Mouse (Mus musculus): ENCODE results near the gene Agap2. TPM values are rescaled to one million over a fixed set of nuclear protein-coding genes. Genes with fewer than 3 reads are reported as not detected.

The Agap2 gene
- total RNA-seq, 1 experiment from 2014 or later: 60.8 TPM

- no peak for ATAC-seq (ENCODE audit: extremely low read depth, insufficient number of reproducible peaks, low FRiP score, poor library complexity, severe bottlenecking)
Observed at GRCm38 (mm10) chr10:127091507-127092396, 16.7 kb downstream of the Agap2 start.

DNA sequence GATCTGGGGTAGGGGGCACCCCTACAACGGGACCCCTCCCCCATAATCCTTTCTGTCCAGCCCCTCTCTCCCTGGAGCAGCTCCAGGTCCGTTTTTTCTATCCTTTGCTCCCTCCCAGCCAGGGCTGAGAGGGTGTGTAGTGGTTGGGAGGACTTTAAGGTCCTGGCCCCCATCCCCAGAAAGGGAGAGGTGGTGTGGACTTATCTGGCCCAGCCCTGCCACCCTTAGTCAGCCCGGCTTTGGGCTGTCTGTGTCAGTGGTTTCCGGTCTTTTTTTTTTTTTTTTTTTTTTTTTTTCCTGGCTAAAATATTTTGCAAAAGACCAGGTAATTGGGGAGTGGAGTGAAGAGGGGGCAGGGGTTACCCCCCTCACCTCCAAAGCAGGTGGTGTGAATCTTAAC lies 17.7 kb downstream of the Agap2 start:
- no peak for ATAC-seq (ENCODE audit: extremely low read depth, insufficient number of reproducible peaks, low FRiP score, poor library complexity, severe bottlenecking)

DNA sequence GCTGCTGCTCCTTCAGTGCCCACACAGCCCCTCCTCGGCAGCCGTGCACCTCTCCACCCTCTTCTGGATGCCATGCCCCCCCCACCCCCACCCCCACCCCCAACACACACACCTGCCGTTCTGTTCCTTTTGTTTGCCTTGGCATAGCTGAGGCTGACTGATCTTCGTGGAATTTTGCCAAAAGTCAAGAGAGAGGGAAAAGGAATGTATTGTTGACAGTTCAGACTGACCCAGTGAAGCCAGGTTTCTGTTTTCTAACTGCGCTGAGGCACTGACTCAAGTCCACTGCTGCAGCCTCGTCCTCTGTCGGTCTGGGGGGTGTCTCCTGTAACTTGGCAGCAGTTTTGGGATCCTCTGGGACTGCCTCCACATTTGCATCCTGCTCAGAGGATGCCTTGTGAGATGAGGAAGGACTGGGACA lies 19.3 kb downstream of the Agap2 start:
- ATAC-seq (ENCODE audit: extremely low read depth, insufficient number of reproducible peaks, low FRiP score, poor library complexity, severe bottlenecking): no peak

GRCm38 (mm10) chr10:127098514-127098913 lies 23.4 kb downstream of the Agap2 start:
- no peak for ATAC-seq (ENCODE audit: extremely low read depth, insufficient number of reproducible peaks, low FRiP score, poor library complexity, severe bottlenecking)

- ATAC-seq (ENCODE audit: extremely low read depth, insufficient number of reproducible peaks, low FRiP score, poor library complexity, severe bottlenecking): no peak
Observed at GRCm38 (mm10) chr10:127099191-127099590, 24.1 kb downstream of the Agap2 start.

- no peak for ATAC-seq (ENCODE audit: extremely low read depth, insufficient number of reproducible peaks, low FRiP score, poor library complexity, severe bottlenecking)
Observed at GRCm38 (mm10) chr10:127099868-127100267, 24.8 kb downstream of the Agap2 start.

DNA sequence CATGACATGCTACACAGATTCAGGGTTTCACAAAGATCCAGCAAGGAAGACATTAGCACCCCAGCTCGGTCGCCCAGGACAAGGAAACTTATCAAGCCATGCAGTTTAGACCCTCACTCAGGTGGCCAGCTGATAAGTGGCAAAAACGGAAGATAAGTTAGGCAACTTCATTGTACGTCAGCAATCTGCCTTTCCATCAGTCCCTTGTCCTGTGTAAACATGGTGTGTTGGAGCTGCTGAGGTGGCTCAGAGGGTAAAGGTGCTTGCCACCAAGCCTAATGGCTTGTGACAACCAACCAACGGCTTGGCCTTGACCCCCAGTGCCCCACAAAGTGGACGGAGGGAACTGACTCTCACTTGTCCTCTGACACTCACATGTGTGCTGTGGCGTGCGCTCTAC lies 25.3 kb downstream of the Agap2 start:
- no peak for ATAC-seq (ENCODE audit: extremely low read depth, insufficient number of reproducible peaks, low FRiP score, poor library complexity, severe bottlenecking)

- ATAC-seq (ENCODE audit: extremely low read depth, insufficient number of reproducible peaks, low FRiP score, poor library complexity, severe bottlenecking): no peak
Observed at GRCm38 (mm10) chr10:127101151-127101550, 26.1 kb downstream of the Agap2 start.

DNA sequence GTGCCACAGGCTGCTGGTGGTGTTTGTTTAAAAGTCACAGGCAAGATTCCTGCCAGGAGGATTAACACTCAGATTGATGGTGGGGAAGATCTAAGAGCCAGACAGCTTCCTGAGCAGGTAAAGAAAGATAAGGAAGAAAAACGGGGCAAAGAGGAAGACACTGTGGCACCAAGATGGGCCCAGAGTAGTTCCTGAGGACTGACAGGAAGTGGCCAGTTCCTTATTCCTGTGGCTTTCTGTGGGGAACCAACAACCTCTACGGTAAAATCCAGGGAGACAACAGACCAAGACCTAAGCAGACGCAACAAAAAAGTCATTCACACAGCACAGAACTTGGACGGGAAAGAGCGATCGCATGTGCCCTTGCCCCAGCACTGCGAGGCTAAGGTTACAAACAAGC lies 28.5 kb downstream of the Agap2 start:
- peak; percentile 54 for ATAC-seq (ENCODE audit: extremely low read depth, insufficient number of reproducible peaks, low FRiP score, poor library complexity, severe bottlenecking)

GRCm38 (mm10) chr10:127107563-127108261 lies 32.6 kb downstream of the Agap2 start:
- ATAC-seq (ENCODE audit: extremely low read depth, insufficient number of reproducible peaks, low FRiP score, poor library complexity, severe bottlenecking): no peak

DNA sequence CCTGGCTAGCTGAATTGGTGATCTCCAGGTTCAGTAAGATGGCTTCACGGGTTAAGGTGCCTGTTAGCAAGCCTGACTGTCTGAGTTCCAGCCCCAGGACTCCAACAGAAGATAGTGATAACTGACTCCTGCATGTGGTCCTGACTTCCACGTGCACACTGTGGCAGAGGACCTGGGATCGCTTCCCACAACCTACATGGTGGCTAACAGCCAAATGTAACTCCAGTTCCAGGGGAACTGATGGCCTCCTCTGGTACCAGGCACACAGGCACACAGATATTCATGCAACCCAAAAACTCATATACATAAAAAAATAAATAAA lies 33.1 kb downstream of the Agap2 start:
- ATAC-seq (ENCODE audit: extremely low read depth, insufficient number of reproducible peaks, low FRiP score, poor library complexity, severe bottlenecking): no peak

- ATAC-seq (ENCODE audit: extremely low read depth, insufficient number of reproducible peaks, low FRiP score, poor library complexity, severe bottlenecking): no peak
Observed at GRCm38 (mm10) chr10:127111001-127111887, 36.2 kb downstream of the Agap2 start.

- ATAC-seq (ENCODE audit: extremely low read depth, insufficient number of reproducible peaks, low FRiP score, poor library complexity, severe bottlenecking): no peak
Observed at GRCm38 (mm10) chr10:127114408-127114807, 39.3 kb downstream of the Agap2 start.

DNA sequence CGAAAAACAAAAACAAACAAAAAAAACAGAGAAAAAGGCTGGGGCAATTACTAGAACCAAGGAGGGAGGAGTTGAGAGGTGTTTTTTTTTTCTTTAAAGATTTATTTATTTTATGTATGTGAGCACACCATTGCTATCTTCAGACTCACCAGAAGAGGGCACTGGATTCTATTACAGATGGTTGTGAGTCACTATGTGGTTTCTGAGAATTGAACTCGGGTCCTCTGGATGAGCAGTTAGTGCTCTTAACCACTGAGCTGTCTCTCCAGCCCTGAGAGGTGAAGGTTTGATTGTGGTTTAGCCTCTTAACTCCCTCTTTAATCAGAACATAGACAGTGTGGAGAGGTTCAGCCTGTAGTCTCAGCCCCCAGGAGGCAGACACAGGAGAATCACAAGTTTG lies 40.0 kb downstream of the Agap2 start:
- no peak; the same call in 1 of the 2 replicates for ATAC-seq (ENCODE audit: extremely low read depth, insufficient number of reproducible peaks, low FRiP score, poor library complexity, severe bottlenecking)

- ATAC-seq (ENCODE audit: extremely low read depth, insufficient number of reproducible peaks, low FRiP score, poor library complexity, severe bottlenecking): no peak
Observed at GRCm38 (mm10) chr10:127118470-127118869, 43.4 kb downstream of the Agap2 start.

- ATAC-seq (ENCODE audit: extremely low read depth, insufficient number of reproducible peaks, low FRiP score, poor library complexity, severe bottlenecking): no peak
Observed at GRCm38 (mm10) chr10:127119229-127119628, 44.1 kb downstream of the Agap2 start.

GRCm38 (mm10) chr10:127120301-127121065 lies 45.4 kb downstream of the Agap2 start:
- no peak for ATAC-seq (ENCODE audit: extremely low read depth, insufficient number of reproducible peaks, low FRiP score, poor library complexity, severe bottlenecking)

DNA sequence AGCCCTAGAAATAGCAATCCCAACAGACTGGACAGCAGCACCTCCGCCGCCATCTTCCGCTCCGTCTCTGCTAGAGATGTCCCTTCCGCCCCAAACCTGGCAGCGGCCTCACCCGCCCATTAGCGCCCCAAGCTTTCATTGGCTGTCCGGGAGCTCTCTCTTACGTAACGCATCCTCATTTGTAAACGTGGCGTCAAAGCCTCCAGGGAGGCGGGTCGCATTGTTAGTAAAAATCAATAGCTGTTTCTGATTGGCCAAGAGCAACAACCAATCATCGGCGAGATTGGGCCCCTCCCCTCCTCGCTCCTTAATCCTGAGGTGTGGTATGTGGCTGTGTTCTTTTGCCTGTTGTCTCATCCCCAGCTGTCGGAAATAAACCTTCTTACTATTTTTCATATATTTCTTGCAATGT lies 46.0 kb downstream of the Agap2 start, which contains the start of gene Os9:
Gene Os9 (minus strand): TSS at position 66 of the 412 bp plus-strand sequence.
- peak; percentile 96 for ATAC-seq (ENCODE audit: extremely low read depth, insufficient number of reproducible peaks, low FRiP score, poor library complexity, severe bottlenecking)

GRCm38 (mm10) chr10:127122018-127122417 lies 46.9 kb downstream of the Agap2 start:
- ATAC-seq (ENCODE audit: extremely low read depth, insufficient number of reproducible peaks, low FRiP score, poor library complexity, severe bottlenecking): no peak
